7 mouse cellular contexts compared by ENCODE assay signal in genomic region chr4:131178642-131179041, GRCm38 (mm10).
DNase-seq lines count a peak whose midpoint lies in the region; ATAC-seq and TF ChIP-seq lines count a peak whose summit lies in the region.
"Not testable (repeated sequence)": the region's sequence is repeated elsewhere in the genome, so short reads cannot be mapped to it uniquely, and the experiment has no call there.

No protein-coding gene starts in this region.

- not testable (repeated sequence) for ATAC-seq in liver, postnatal 0 days; stomach, postnatal 0 days (ENCODE audit: low FRiP score, low TSS enrichment)

- H3K4me1 ChIP-seq in kidney, adult 2 months (ENCODE audit: control insufficient read depth, insufficient read depth, low read length); liver, postnatal 0 days (ENCODE audit: insufficient read depth); stomach, postnatal 0 days (replicated peaks; ENCODE audit: control insufficient read depth, insufficient read depth): not testable (repeated sequence)

- TF ChIP-seq CTCF in gastrocnemius, adult 2 months (IDR thresholded peaks at IDR 0.05) = peak; percentile 36; the same call in 1 of the 2 replicates
- TF ChIP-seq CTCF in kidney, adult 2 months (conservative IDR thresholded peaks at IDR 0.05; ENCODE audit: insufficient read depth, insufficient read length, low read depth, low read length) = not testable (repeated sequence)
- 0 out of 2 replicates have a peak, but pooled peaks have one; percentile 5 for TF ChIP-seq CTCF in liver, postnatal 0 days (IDR thresholded peaks at IDR 0.05; ENCODE audit: low read depth)
- peak; percentile 21; the same call in 1 of the 2 replicates for TF ChIP-seq CTCF in stomach, postnatal 0 days (IDR thresholded peaks at IDR 0.05; ENCODE audit: low read depth)

- H3K36me3 ChIP-seq in kidney, adult 2 months (ENCODE audit: control insufficient read depth, insufficient read depth, low read length); liver, postnatal 0 days (replicated peaks; ENCODE audit: insufficient read depth, low read length); stomach, postnatal 0 days (ENCODE audit: control insufficient read depth, insufficient read depth, low read length): not testable (repeated sequence)

- TF ChIP-seq POLR2A in kidney, adult 2 months (IDR thresholded peaks at IDR 0.05; ENCODE audit: low read depth, low read length) = not testable (repeated sequence)

- DNase-seq in 416B (ENCODE audit: low read depth) = peak; percentile 4
- peak; percentile 8 for DNase-seq in adrenal gland, postnatal 14 days
- not testable (repeated sequence) for DNase-seq in gastrocnemius, adult 2 months; liver, postnatal 0 days; stomach, postnatal 0 days (ENCODE audit: low spot score)
- peak; percentile 13 for DNase-seq in kidney, adult 2 months
- peak; percentile 17 for DNase-seq in kidney, postnatal 10 days

- not testable (repeated sequence) for H3K27ac ChIP-seq in gastrocnemius, adult 2 months; kidney, adult 2 months (ENCODE audit: insufficient read depth, low read depth, low read length); liver, postnatal 0 days (ENCODE audit: low read depth); stomach, postnatal 0 days (replicated peaks)

- H3K4me2 ChIP-seq in liver, postnatal 0 days (ENCODE audit: low read depth, low read length); stomach, postnatal 0 days (replicated peaks; ENCODE audit: low read depth): not testable (repeated sequence)

- not testable (repeated sequence) for H3K9ac ChIP-seq in liver, postnatal 0 days (replicated peaks); stomach, postnatal 0 days (ENCODE audit: low read length)

- not testable (repeated sequence) for H3K9me3 ChIP-seq in liver, postnatal 0 days (ENCODE audit: low read length); stomach, postnatal 0 days (ENCODE audit: control insufficient read depth, low read length)

- not testable (repeated sequence) for TF ChIP-seq EP300 in liver, postnatal 0 days (IDR thresholded peaks at IDR 0.05; ENCODE audit: low read depth); stomach, postnatal 0 days (optimal IDR thresholded peaks at IDR 0.05)

- intact Hi-C loops in gastrocnemius, adult 2 months (cut with DNase I) = loop anchor here (5.0 kb wide), 1 partner anchor 216 kb away; no protein-coding TSS in a partner anchor

- not testable (repeated sequence) for H3K4me3 ChIP-seq in gastrocnemius, adult 2 months; kidney, adult 2 months (ENCODE audit: insufficient read depth, low read depth, low read length); liver, postnatal 0 days (ENCODE audit: low read depth, low read length); stomach, postnatal 0 days (ENCODE audit: low read depth, low read length)

- H3K27me3 ChIP-seq in kidney, adult 2 months (replicated peaks; ENCODE audit: control insufficient read depth, insufficient read depth, low read length); liver, postnatal 0 days (ENCODE audit: insufficient read depth, low read length); stomach, postnatal 0 days (ENCODE audit: control insufficient read depth, insufficient read depth, low read length): not testable (repeated sequence)

- WGBS in kidney, adult 2 months = 77% methylated on average over 5 of the region's 5 CpGs
- 70% methylated on average over 5 of the region's 5 CpGs for WGBS in liver, postnatal 0 days (ENCODE audit: insufficient replicate concordance)
- WGBS in stomach, postnatal 0 days = 77% methylated on average over 5 of the region's 5 CpGs
